Mouse (Mus musculus) midbrain, embryonic 16.5 days (tissue): ENCODE data around the gene Ftcd. TPM values are rescaled to one million over a fixed set of nuclear protein-coding genes. Genes with fewer than 3 reads are reported as not detected.

Experiments
- ATAC-seq: fragments of 200-750 bp; cut with Nextera tagmentation; 2 replicates; pipeline ENCODE4 v1.8.0; 2017; ENCODE audit warnings: moderate TSS enrichment
- H3K27ac ChIP-seq: fragments of 300-500 bp; sonication (generic); 2 replicates; pipeline ENCODE4 v1.5.1; 2014; ENCODE audit warnings: mild to moderate bottlenecking, low read length, mixed read lengths
- H3K27me3 ChIP-seq: fragments of 300-500 bp; sonication (generic); 2 replicates; pipeline ENCODE4 v1.6.1; 2014; ENCODE audit warnings: low read depth, low read length, mixed read lengths; ENCODE audit not compliant: control insufficient read depth, insufficient read depth
- H3K36me3 ChIP-seq: fragments of 300-500 bp; sonication (generic); 2 replicates; pipeline ENCODE4 v1.6.1; 2014; ENCODE audit warnings: mild to moderate bottlenecking, low read length, moderate library complexity, mixed read lengths; ENCODE audit not compliant: control insufficient read depth, insufficient read depth
- H3K4me1 ChIP-seq: fragments of 300-500 bp; sonication (generic); 2 replicates; pipeline ENCODE4 v1.6.1; 2014; ENCODE audit warnings: mild to moderate bottlenecking, low read length, mixed read lengths; ENCODE audit not compliant: control insufficient read depth, insufficient read depth
- H3K4me2 ChIP-seq: fragments of 300-500 bp; sonication (generic); 2 replicates; pipeline ENCODE4 v1.6.1; 2014; ENCODE audit warnings: mild to moderate bottlenecking, low read length, mixed read lengths
- H3K4me3 ChIP-seq: fragments of 300-500 bp; sonication (generic); 2 replicates; pipeline ENCODE4 v1.5.1; 2014; ENCODE audit warnings: low read depth, mild to moderate bottlenecking, low read length, moderate library complexity, mixed read lengths
- H3K9ac ChIP-seq: fragments of 300-500 bp; sonication (generic); 2 replicates; pipeline ENCODE4 v1.6.1; 2014; ENCODE audit warnings: low read depth, low read length, mixed read lengths
- H3K9me3 ChIP-seq: fragments of 300-500 bp; sonication (generic); replicated peaks from 2 replicates; pipeline ENCODE4 v1.6.1; 2014; ENCODE audit warnings: mild to moderate bottlenecking, low read length, mixed read lengths; ENCODE audit not compliant: control insufficient read depth, poor library complexity, severe bottlenecking
- WGBS: fragments of 180-500 bp; shearing (Covaris S2); extraction: QIAGEN DNeasy Blood & Tissue Kit; methylation state at CpG from one replicate; pipeline ENCODE4 v1.1.7; 2014; 5-methylcytosine and 5-hydroxymethylcytosine counted together
- polyA plus RNA-seq: library from polyadenylated mRNA; unstranded; fragments of >200 nt; fragmentation: Nextera tagmentation; extraction: Ambion mirVana; gene quantifications from 2 replicates; pipeline ENCODE4 v1.2.1, GENCODE M21; 2015

Ftcd gene
- polyA plus RNA-seq, 1 experiment from 2014 or later: 0.09 TPM

DNA sequence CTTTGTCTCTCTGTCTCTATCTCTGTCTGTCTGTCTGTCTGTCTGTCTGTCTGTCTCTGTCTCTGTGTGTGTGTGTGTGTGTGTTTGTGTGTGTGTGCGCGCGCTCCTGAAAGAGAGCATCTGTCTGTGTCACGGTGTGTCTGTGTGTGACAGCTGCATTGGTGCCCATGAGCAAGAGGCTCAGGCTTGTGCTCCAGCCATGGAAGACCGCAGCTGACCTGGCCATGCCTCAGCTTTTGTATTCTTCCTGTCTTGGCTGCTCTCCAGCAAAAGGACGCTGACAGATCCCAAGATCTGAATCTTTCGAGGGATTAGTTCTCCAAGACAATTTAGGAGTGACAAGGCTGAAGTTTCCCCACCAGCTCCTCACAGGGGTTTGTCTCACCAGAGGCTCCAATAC lies 49.5 kb downstream of the Ftcd start:
- H3K27me3 ChIP-seq: no peaks in the 10 kb centered on the region
- H3K27ac ChIP-seq: no peak overlapping the region
- no peak overlapping the region for H3K9ac ChIP-seq
- ATAC-seq: no peak
- no peaks in the 10 kb centered on the region for H3K36me3 ChIP-seq
- peaks cover 6% of the 10 kb centered on the region for H3K4me1 ChIP-seq
- H3K9me3 ChIP-seq: no peaks in the 10 kb centered on the region
- H3K4me2 ChIP-seq: no peak overlapping the region
- 64% methylated on average over 7 of the region's 7 CpGs for WGBS
- H3K4me3 ChIP-seq: no peak overlapping the region

DNA sequence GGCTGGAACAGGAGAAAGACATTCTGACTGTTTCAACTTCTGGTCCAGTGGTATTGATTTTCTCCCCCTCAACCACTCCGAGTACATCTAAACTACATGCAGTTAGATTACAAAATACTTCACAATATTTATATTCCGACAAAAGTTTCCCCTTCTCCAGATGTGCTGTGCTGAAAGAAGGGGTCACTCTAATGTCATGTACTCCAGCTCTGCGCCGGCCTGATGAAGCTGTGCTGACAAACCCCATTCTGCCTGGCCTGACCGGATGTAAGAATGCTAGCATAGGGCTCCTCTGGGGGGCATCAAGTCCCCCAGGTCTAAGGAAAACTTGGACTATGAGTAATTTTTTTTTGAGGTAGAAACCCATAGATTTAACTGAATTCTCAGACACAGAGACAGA lies 52.3 kb downstream of the Ftcd start:
- no peak for ATAC-seq
- H3K9me3 ChIP-seq: no peaks in the 10 kb centered on the region
- WGBS: 93% methylated on average over 5 of the region's 5 CpGs

DNA sequence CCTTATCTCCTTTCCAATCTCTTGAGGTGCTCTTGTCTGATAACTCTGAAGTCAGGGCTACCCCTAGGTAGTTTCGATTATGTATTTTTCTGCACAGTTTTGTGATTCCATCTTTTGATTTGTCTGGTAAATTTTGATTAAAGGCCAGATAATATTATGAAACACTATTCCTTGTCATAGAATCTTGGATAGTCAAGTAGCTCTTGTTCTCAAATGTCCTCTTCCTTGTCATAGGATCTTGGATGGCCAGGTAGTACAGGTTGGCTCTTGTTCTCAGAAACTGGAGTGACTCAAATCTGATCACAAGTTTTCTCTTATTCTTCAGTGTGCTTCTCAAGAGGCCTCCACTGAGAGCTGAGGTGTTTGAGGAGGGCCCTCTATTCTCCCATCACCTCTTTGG lies 55.2 kb downstream of the Ftcd start:
- Histone ChIP-seq H3K27ac (no peak overlapping the region), H3K4me2 (no peak overlapping the region), H3K36me3 (no peaks in the 10 kb centered on the region), H3K9me3 (no peaks in the 10 kb centered on the region), H3K4me3 (no peak overlapping the region), H3K4me1 (no peaks in the 10 kb centered on the region), H3K9ac (no peak overlapping the region), H3K27me3 (no peaks in the 10 kb centered on the region)
- 100% methylated on average over 1 of the region's 1 CpGs for WGBS
- no peak for ATAC-seq

More for the DNA sequence above, 52.3 kb downstream of the Ftcd start:
- Histone ChIP-seq H3K4me2 (no peak overlapping the region), H3K4me1 (peaks cover 6% of the 10 kb centered on the region), H3K36me3 (no peaks in the 10 kb centered on the region), H3K27ac (no peak overlapping the region), H3K4me3 (no peak overlapping the region), H3K9ac (no peak overlapping the region), H3K27me3 (no peaks in the 10 kb centered on the region)

DNA sequence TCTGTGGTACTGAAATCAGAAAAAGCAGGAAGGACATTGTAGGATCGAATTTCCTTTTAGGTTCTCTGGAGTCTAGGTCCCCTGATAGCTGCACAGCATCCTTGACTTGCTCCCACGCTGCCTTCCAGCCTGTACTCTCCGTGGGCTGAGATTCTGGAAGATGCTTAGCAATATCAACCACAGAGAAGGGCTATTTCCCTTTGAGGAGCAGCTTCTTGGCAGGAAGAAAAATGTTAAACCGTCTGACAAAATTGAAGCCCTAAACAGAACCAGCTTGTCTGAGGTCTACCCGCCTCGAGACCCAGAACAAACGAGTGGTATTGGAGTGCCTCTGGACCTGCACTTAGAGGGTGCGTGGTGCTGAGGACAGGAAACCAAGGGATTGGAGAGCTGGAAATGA lies 57.2 kb downstream of the Ftcd start:
- 81% methylated on average over 8 of the region's 8 CpGs for WGBS
- Histone ChIP-seq H3K4me1 (no peaks in the 10 kb centered on the region), H3K27me3 (no peaks in the 10 kb centered on the region), H3K27ac (no peak overlapping the region), H3K9ac (no peak overlapping the region), H3K36me3 (no peaks in the 10 kb centered on the region), H3K9me3 (no peaks in the 10 kb centered on the region), H3K4me2 (no peak overlapping the region), H3K4me3 (no peak overlapping the region)
- no peak for ATAC-seq

DNA sequence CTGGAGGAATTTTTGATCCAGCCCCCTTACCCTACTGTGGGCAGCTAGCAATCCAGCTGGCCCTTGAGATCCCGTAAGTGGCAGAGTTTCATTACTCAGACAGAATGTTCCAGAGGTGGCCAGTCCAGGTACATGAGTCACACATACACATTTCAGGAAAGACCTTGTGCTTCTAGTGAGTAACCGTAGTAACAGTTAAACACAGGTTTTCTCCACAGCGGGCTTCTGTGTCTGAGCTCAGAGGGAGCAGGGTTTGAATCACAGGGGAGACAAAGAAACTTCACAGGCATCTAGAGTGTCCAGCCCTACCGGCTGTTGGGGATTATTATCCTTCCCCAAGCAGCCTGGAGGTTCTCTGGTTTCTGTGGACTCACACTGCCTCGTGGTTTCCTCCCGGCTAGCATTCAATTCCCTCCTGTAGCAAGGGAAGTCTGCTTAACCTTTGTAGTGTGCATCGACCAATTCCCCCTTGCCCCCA lies 58.7 kb downstream of the Ftcd start:
- Histone ChIP-seq H3K27ac (no peak overlapping the region), H3K4me2 (no peak overlapping the region), H3K9me3 (no peaks in the 10 kb centered on the region), H3K9ac (no peak overlapping the region), H3K4me3 (no peak overlapping the region), H3K36me3 (no peaks in the 10 kb centered on the region), H3K4me1 (no peaks in the 10 kb centered on the region), H3K27me3 (no peaks in the 10 kb centered on the region)
- no peak for ATAC-seq
- WGBS: 41% methylated on average over 7 of the region's 7 CpGs

DNA sequence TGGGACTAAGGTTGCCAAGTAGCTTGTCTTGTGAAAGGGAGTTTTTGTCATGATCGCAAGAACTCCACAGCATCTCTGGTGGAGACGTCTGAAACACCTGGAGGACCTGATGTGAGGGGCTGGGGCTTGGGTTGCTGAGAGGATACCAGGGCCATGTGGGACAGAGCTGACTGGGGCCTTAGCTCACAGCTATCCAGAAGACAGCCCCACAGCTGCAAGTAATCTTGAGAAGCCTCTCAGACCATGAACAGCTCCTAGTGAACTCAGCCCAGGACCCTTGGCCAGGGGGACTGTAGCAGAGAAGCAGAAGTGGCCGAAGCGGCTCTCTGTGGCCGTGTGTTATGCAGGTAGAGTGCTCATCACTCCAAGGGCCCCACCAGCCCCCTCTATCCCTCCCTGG lies 59.1 kb downstream of the Ftcd start:
- no peak overlapping the region for H3K27ac ChIP-seq
- H3K4me1 ChIP-seq: no peaks in the 10 kb centered on the region
- no peaks in the 10 kb centered on the region for H3K36me3 ChIP-seq
- H3K4me3 ChIP-seq: no peak overlapping the region
- 86% methylated on average over 5 of the region's 5 CpGs for WGBS
- no peak for ATAC-seq
- H3K9ac ChIP-seq: no peak overlapping the region
- no peaks in the 10 kb centered on the region for H3K27me3 ChIP-seq
- H3K4me2 ChIP-seq: no peak overlapping the region
- no peaks in the 10 kb centered on the region for H3K9me3 ChIP-seq

DNA sequence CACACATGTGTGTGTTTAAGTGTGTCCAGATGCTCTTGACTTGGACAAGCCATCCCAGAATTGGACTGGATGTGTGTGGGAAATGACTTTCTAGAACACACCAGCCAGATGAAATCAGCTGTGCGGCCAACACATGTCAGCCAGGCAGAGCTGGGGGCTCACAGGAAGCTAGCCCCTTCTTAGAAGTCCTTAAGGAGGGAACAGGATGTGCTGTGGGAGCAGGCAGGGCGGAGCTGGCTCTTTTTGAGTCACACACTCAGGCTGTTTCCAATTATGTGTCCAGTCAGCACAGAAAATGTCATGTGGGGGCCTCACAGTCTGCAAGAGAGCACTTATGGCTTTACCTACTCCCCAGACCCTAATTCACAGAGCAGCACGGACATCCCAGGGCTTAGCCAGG lies 60.6 kb downstream of the Ftcd start:
- no peak overlapping the region for H3K4me2 ChIP-seq
- no peak overlapping the region for H3K9ac ChIP-seq
- no peak overlapping the region for H3K4me3 ChIP-seq
- no peaks in the 10 kb centered on the region for H3K4me1 ChIP-seq
- H3K27ac ChIP-seq: no peak overlapping the region
- H3K9me3 ChIP-seq: no peaks in the 10 kb centered on the region
- ATAC-seq: no peak
- H3K36me3 ChIP-seq: no peaks in the 10 kb centered on the region
- no peaks in the 10 kb centered on the region for H3K27me3 ChIP-seq
- 79% methylated on average over 3 of the region's 3 CpGs for WGBS

DNA sequence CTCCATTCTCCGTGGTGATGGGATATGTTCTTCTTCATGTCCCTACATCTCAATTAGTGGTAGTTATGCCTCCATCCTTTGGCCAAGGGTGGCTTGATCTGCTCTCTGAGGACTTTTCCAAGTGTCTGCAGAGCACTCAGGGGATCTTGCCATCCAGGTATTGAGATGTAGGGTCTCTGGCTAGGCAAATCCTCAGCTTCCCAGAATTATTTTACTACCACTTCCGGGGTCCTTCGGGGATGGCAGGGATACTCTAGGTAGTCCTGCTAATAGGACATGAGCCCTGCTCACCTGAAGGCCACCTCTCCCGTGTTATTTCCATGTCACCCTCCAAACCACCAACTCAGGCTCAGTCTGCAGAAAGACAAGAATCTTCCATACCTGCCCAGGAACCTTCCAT lies 61.2 kb downstream of the Ftcd start:
- no peaks in the 10 kb centered on the region for H3K27me3 ChIP-seq
- no peak overlapping the region for H3K4me2 ChIP-seq
- H3K4me1 ChIP-seq: no peaks in the 10 kb centered on the region
- no peak overlapping the region for H3K9ac ChIP-seq
- H3K4me3 ChIP-seq: no peak overlapping the region
- no peaks in the 10 kb centered on the region for H3K36me3 ChIP-seq
- ATAC-seq: no peak
- no peak overlapping the region for H3K27ac ChIP-seq
- 78% methylated on average over 4 of the region's 4 CpGs for WGBS
- H3K9me3 ChIP-seq: no peaks in the 10 kb centered on the region
